Mouse (Mus musculus): ENCODE results near the gene Mia2.

DNA sequence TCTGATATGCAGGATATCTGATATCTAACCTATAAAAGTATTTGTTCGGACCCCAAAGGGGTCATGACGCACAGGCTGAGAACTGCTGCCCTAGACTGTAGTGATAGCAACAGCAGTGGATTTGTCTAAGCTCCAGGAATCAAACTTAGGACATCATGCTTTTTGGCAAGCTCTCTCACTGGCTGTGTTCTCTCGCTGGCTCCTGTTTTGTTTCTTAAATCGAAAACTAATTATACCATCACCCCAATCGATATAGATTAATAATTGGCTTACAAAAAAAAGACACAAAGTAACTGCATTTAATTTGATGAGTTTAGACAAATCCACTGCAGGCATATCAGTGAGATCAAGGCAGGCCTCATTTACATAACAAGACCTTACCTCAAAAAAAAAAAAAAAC, 10.9 kb downstream of the Mia2 start:
- TF ChIP-seq POLR2A (IDR thresholded peaks at IDR 0.05; ENCODE audit: extremely low read depth, insufficient read depth, low read length): no peak
- no peak for TF ChIP-seq CTCF (IDR thresholded peaks at IDR 0.05; ENCODE audit: extremely low read depth, insufficient read depth, low read length)
